Mouse (Mus musculus): ENCODE data around the gene Gramd1c.

Gene Gramd1c

DNA sequence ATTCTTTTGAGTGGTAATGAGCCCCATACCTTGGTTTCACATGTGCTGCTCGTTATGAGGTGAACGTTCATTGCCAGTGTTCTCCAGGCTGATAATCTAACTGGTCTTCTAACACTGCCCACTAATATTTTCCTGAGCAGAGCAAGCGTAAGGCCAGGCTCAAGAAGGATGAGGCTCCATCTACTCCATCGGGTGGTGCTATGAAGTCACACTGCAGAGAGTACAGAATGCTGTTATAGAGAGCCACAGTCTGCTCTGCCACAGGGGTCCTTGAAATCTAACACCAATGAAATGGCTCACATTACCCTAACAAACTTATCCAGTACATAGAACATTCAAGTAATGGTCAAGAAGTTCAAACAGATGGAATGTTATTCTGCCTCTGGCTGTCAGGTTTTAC lies 105.1 kb downstream of the Gramd1c start:
- no peak for DNase-seq (ENCODE audit: low spot score)

DNA sequence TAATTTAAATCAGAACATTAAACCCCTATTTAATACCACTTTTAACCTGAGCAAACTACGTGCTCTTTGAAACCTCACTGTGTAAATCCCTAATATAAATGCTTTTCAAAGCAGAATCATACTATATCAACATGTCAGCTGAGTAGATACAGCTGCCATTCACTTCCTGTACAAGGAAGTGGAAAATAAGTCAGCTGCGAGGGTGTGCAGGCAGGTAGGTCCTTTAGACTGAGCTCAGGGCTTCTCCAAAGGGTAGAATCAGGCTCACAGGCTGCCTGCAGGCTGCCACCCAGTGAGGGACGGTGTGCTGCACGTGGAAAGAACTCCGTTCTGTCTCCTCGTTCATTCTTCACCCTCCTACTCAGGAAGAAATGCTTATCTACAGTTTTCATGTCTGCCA lies 108.2 kb downstream of the Gramd1c start:
- DNase-seq (ENCODE audit: low spot score) = no peak

DNA sequence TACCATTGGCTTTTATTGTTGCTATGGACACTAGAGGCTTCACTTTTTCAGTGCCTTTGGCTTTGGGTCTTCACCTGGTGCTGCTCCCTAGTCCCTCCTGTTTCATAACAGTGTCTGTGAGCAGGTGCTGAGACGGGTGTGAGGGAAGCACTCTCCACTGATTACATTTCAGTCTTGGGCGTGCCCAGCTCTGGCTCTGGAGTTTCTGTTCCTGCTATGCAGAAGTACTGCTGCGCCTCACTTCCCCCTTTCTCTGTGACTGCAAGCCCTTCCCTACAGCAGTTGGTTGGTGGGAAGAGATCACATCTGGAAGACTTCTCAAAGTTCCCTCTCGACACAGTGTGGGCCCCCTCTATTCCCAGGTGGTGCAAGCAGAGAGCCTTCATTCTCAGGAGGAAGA lies 111.6 kb downstream of the Gramd1c start:
- DNase-seq (ENCODE audit: low spot score) = peak; percentile 67

DNA sequence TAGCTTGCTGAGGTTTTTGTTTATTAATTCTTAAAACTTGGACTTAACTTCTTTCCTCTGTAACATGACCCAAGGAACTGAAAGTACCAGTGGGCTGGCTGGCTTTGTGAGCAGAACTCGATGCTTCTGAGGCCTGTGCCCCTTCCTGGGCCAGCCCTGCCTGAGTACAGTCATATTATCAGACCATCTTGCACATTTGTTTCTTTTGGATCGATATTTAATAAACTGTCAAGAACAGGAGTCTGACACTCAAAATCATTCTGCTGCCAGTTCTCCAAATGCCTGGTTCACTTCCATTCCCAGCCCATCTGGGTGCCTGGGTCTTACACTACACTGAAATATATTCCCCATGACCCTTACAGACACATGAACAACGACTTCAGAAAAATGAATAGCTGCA lies 117.3 kb downstream of the Gramd1c start:
- DNase-seq (ENCODE audit: low spot score) = no peak

DNA sequence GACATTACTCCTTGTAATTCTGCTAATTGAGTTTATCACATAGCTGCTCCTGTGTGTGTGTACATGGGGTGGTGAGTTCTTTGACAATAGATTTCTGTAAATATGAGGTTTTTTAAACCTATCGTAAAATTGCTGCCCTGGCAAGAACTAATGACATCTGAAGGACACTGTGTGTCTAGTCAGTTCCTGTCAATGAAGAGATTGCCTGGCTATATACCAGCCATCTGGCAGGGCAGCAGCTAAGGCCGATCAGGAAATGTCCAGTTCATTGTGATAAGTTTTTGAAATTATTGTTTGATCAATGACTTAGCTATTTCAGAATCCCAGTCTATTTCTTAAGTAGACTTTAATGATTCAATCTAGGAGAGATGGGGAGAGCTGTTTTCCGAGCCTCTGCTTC lies 117.8 kb downstream of the Gramd1c start:
- no peak for DNase-seq (ENCODE audit: low spot score)

DNA sequence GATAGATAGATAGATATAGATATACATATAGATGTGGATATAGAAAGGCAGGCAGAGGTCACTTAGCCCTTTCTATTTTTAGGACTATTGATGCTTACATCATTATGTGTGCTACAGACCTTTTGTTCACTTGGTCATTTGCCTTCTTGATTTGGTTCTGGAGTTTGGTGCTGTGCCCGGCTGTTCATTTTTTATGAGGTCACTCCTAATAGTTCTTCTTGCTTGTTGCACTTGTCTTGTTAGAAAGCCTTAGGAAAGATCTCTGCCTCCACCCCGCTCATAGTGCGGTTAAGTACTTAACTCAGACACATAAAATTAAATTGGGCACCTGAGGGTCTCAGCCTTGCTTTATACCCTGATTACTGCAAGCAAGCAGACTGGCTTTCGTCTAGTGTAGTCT lies 122.3 kb downstream of the Gramd1c start:
- no peak for DNase-seq (ENCODE audit: low spot score)

DNA sequence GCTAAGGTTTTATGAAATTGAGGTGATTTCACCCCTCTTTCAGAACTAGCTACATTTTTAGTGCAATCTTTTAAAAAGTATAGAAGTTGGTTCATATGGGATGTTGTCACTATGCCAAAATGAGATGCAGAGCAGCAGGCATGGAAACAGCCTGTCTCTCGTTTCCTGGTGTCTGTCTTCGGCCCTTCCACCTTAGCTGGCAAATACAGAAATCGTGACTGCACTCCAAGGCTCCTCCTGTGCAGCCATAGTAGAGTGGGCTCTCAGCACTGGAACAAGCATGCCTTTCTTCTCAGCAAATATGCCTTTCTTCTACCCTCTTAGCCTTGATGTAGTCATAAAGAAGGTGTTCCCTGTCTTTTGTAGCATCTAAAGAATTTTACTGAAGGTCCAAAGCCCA lies 127.3 kb downstream of the Gramd1c start:
- DNase-seq (ENCODE audit: low spot score) = no peak

DNA sequence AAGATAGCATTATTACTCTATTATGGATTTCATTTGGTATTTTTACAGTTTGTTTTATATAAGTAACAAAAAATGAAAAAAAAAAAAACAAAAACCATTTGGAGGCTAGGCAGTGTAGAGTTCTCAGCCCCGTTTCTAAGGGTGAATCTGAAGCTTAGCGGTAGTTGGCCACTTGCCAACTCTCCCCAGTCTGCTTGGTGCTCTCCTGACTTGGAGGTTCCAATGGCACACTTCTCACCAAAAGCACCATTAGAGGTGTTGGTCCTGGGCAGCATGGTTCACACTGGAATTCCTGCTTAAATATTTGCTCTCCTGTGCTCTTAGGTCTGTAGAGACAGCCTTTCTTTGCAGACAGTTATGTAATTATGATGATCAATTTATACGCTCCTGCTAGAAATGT lies 127.8 kb downstream of the Gramd1c start:
- DNase-seq (ENCODE audit: low spot score) = no peak

DNA sequence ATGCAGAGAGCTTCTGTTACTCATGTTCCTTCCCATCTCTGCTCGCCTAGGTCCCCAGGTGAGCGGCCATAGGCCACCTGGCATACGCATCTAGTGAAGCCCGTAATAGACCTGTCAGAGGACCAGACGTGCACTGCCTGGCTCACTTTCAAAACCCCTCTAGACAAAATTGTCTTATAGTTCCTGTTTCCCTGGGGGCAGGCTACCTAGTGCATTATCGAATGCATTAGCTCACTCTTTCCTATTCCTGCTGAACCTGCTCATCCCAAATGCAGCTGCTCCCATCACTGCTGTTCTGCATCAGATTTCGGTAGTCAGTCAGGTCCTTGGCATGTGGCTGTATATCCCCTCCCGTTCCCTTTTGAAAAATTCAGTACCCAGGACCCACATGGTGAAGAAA lies 128.3 kb downstream of the Gramd1c start:
- no peak for DNase-seq (ENCODE audit: low spot score)

DNA sequence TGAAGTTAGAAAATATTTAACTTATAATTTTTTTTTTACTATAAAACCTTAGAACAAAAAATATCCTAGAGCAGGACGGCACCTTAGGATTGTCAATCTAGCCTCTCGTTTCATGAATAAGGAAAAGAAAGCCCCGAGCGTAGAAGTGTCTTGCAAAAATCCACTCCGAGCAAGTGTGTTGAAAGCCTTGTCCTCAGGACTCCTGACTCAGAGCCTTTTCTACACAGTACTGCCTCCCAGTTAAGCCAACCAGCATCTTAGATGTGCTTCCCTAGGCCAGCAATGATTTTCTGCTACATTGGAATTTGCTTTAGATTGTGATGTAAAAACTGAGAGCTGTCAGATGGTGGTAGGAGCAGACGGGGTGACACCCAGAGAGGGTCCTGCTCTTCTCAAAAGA lies 130.1 kb downstream of the Gramd1c start:
- peak; percentile 33 for DNase-seq (ENCODE audit: low spot score)

DNA sequence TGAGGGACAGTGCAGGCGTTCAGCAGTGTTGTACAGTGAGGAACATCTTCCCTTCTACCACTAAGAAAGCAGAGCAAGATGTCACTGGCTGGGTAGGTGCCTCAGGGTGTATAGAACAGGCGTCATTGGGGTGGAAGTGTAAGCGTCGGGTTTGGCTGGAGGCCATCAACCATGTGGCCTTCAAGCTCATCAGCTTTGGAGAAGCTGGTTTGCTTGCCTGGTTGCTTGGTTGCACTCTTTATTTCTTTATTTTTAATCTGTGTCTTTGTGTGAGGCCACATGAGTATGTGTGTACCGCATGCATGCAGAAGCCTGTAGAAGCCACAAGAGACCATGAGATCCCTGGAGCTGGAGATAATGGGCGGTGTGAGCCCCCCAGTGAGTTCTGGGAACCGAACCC lies 130.8 kb downstream of the Gramd1c start:
- no peak for DNase-seq (ENCODE audit: low spot score)

DNA sequence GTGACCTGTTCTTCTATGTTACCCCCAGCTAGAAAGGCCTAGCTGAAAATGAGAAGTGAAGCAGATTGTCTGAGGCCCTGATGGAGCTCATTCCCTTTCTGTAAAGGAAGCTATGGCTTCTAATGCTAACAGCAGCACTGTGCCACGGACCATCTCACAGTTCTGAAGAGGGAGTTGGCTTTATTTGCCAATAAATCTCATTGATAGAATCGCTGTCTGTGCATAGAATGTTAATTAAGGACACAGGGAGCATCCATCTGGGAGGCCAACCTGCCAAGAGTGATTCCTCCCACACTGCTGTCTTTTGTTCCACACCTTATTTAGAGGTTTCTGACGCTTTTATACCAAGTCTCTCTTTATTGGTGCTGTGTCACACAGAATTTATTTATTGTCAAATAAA lies 131.6 kb downstream of the Gramd1c start:
- no peak for DNase-seq (ENCODE audit: low spot score)

DNA sequence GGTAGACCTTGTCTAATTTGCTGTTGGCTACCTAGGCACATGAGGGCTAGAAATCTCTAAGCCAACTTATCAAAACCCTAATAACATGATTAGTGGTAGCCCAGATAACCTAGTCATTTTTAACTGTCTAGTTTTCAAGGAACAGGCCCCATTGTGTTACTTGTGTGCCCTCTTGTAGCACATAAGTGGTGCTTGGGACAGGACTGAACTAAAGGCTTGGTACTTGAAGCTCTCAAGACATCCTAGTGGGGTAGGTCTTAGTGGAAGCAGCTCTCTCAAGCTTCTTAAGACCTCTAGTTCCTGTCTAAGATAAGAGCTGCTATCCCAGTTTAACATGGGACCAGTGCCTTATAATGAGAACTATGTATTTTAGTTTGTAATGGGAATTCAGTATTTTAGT lies 132.6 kb downstream of the Gramd1c start:
- DNase-seq (ENCODE audit: low spot score) = no peak

All from lung, postnatal 25 days (tissue).